Mouse (Mus musculus): ENCODE results near the gene U2af2.

U2af2 gene

GRCm38 (mm10) chr7:5112701-5113100 is 50.8 kb downstream of the U2af2 start:
- DNase-seq (ENCODE audit: low spot score), result no peak

GRCm38 (mm10) chr7:5116850-5117249 is 54.9 kb downstream of the U2af2 start, which contains the start of gene Rfpl4:
Rfpl4 (minus strand) TSS chr7:5116950.
- DNase-seq (ENCODE audit: low spot score), result no peak

GRCm38 (mm10) chr7:5125078-5125477 is 63.1 kb downstream of the U2af2 start:
- DNase-seq (ENCODE audit: low spot score), result no peak

- DNase-seq (ENCODE audit: low spot score), result peak; percentile 68
These were observed 63.8 kb downstream of the U2af2 start, which contains the start of gene Rasl2-9 for GRCm38 (mm10) chr7:5125549-5126406. Rasl2-9 (minus strand) TSS chr7:5125950.
